Mouse (Mus musculus): ENCODE measurements around the gene Tmem63b. TPM values are rescaled to one million over a fixed set of nuclear protein-coding genes. Genes with fewer than 3 reads are reported as not detected.

Tmem63b gene
- total and polyA plus RNA-seq, 3 experiments = 12.3 to 37.9 TPM; not detected in 1

DNA sequence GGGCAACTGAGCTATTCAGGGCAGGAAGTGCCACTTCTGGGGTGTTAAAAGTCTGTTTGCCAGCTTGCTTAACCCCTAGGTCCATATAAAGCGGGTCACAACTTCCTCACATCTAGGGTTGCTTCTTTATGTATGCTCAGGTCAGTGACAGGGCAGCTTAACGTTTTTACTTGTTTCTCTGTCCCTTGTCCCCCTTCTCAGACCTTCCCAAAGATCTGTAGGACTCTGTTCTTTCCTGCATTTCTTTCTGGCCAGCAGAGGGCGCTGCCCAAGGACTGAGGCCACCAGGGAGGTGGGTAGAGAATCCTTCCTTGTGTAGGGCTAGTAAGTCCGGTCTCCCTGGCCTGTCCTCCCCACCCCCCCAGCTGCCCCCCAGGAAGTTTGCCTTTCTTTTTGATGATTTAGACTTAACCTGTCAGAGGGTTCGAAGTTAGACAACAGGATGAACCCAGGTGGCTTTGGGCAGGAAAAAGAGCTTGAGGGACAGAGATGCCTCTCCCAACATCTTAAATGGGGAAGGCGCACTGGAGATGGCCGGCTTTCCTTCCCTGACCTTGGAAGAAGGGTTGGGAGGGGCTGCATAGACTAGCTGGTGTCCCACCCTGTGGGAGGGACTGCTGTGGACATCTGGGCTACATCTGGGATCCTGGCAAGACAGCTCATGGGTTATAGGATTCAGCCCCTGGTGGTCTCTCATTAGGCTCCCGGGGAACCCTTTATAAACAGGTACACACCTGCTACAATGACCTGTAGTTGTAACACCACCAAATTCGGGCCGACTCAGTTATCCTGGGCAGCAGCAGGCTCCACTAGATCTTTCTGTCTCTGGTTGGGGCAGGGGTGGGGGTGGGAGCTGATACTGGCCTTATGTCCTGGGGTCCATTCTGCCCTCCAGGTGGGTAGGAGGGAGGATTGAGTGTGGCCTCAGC lies 48.9 kb upstream of the Tmem63b start (continued):
- no peak for TF ChIP-seq MYC (IDR thresholded peaks at IDR 0.05; ENCODE audit: low read depth, low read length)
- TF ChIP-seq ZC3H11A (IDR thresholded peaks at IDR 0.05; ENCODE audit: low read depth, low read length) = peak; percentile 39; the same call in 1 of the 2 replicates
- no peak for TF ChIP-seq UBTF (IDR thresholded peaks at IDR 0.05; ENCODE audit: borderline replicate concordance, insufficient read depth, low read depth, low read length)
- TF ChIP-seq POLR2AphosphoS5 (IDR thresholded peaks at IDR 0.05; ENCODE audit: borderline replicate concordance, low read depth, low read length) = no peak
- no peak for TF ChIP-seq POLR2A (IDR thresholded peaks at IDR 0.05; ENCODE audit: control insufficient read depth in 1 of 2, insufficient read depth in 1 of 2, low read depth in 1 of 2, low read length in 2 of 2, poor library complexity in 1 of 2)
- no peak for TF ChIP-seq MYB (IDR thresholded peaks at IDR 0.05; ENCODE audit: low read depth, low read length)
- no peak for TF ChIP-seq EP300 (IDR thresholded peaks at IDR 0.05; ENCODE audit: low read depth in 1 of 2, low read length in 2 of 2)
- no peak for TF ChIP-seq POLR2AphosphoS2 (IDR thresholded peaks at IDR 0.05; ENCODE audit: low read length)
- no peak for TF ChIP-seq MXI1 (IDR thresholded peaks at IDR 0.05; ENCODE audit: low read depth, low read length)
- 0 out of 2 replicates have a peak, but pooled peaks have one; percentile 39 for TF ChIP-seq RCOR1 (IDR thresholded peaks at IDR 0.05; ENCODE audit: low read depth, low read length)
- peak; percentile 40; the same call in 1 of the 2 replicates for TF ChIP-seq ETS1 (IDR thresholded peaks at IDR 0.05; ENCODE audit: low read depth, low read length)
- TF ChIP-seq RAD21 (IDR thresholded peaks at IDR 0.05; ENCODE audit: low read depth, low read length) = peak; percentile 60

DNA sequence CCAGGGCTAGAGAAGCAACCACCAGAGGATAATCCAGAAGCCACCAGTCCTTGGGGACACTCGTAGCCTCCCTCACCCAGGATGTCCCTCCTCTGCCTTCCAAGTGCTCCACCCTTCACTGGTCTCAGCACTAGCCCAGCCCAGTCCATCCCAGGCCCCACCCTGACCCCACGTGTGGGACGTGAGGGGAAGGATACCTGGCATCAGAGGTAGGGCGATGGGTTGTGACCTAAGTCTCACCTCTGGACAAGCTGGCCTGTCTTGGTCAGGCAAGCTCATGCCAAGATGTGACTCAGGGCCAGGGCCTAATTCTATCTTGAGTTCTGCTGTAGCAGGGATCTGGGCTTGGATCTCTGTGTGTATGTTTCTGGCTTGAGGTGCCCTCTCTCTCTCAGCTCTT lies 48.2 kb upstream of the Tmem63b start:
- Histone ChIP-seq H3K79me2 (ENCODE audit: control insufficient read depth, insufficient read depth, low read length, poor library complexity) (peaks cover 2% of the 10 kb centered on the region; the same call in 1 of the 2 replicates), H3K27me3 (ENCODE audit: control insufficient read depth in 1 of 2, insufficient read depth in 2 of 2, low read length in 2 of 2) (no peaks in the 10 kb centered on the region), H3K4me1 (ENCODE audit: control insufficient read depth in 1 of 2, insufficient read depth in 2 of 2, low read length in 2 of 2) (peaks cover 2 to 22% of the 10 kb centered on the region in 2 experiments), H3K36me3 (ENCODE audit: control insufficient read depth in 1 of 2, insufficient read depth in 2 of 2, low read length in 2 of 2) (0 out of 4 replicates have a peak, but pooled peaks cover 0 to 2% of the 10 kb centered on the region in 2 experiments), H3K9me3 (replicated peaks; ENCODE audit: insufficient read depth, low read length) (no peaks in the 10 kb centered on the region), H3K27ac (ENCODE audit: control insufficient read depth, low read depth, low read length) (peak overlapping the region; percentile 59), H3K4me3 (ENCODE audit: control insufficient read depth in 1 of 2, insufficient read depth in 1 of 2, low read depth in 2 of 2, low read length in 2 of 2) (peak overlapping the region; percentile 60 to 82), H3K9ac (ENCODE audit: control insufficient read depth, low read depth, low read length, poor library complexity, severe bottlenecking) (peak overlapping the region; percentile 77)
- peak; percentile 79 for DNase-seq (ENCODE audit: low read depth, low spot score)
- TF ChIP-seq NELFE (IDR thresholded peaks at IDR 0.05; ENCODE audit: low read depth, low read length) (0 out of 2 replicates have a peak, but pooled peaks have one; percentile 15), EP300 (IDR thresholded peaks at IDR 0.05; ENCODE audit: low read depth in 1 of 2, low read length in 2 of 2) (0 out of 4 replicates have a peak, but pooled peaks of 1 of the 2 experiments have one; percentile 3), MYB (IDR thresholded peaks at IDR 0.05; ENCODE audit: low read depth, low read length) (no peak), ZMIZ1 (IDR thresholded peaks at IDR 0.05; ENCODE audit: low read depth, low read length) (peak; percentile 27; the same call in 1 of the 2 replicates), POLR2A (IDR thresholded peaks at IDR 0.05; ENCODE audit: control insufficient read depth in 1 of 2, insufficient read depth in 1 of 2, low read depth in 1 of 2, low read length in 2 of 2, poor library complexity in 1 of 2) (peak in 1 of 2 experiments; percentile 23; a peak in 1 of 4 replicates), TCF12 (IDR thresholded peaks at IDR 0.05; ENCODE audit: low read depth, low read length) (peak; percentile 18; the same call in 1 of the 2 replicates), MAZ (IDR thresholded peaks at IDR 0.05; ENCODE audit: low read depth, low read length) (peak; percentile 42), ZC3H11A (IDR thresholded peaks at IDR 0.05; ENCODE audit: low read depth, low read length) (no peak)
